Mouse (Mus musculus): ENCODE measurements at regions not wholly inside any gene's neighbourhood (a gene's known extent, or its start where the extent isn't known, plus 50 kb on each side); places are given as distances from the start of the nearest gene placed in this dataset.
A peak's percentile ranks its signal among the peaks of the same experiment; 100 is the strongest.

GRCm38 (mm10) chr4:27130108-27130507, 783.4 kb upstream of the Manea start:
- no peak for ATAC-seq (ENCODE audit: low TSS enrichment)

GRCm38 (mm10) chr4:27117978-27118377, 771.3 kb upstream of the Manea start:
- peak; percentile 82 for ATAC-seq (ENCODE audit: low TSS enrichment)

- no peak for ATAC-seq (ENCODE audit: low TSS enrichment)
Observed at GRCm38 (mm10) chr4:27117075-27117827, 770.6 kb upstream of the Manea start.

- ATAC-seq (ENCODE audit: low TSS enrichment): no peak
Observed at GRCm38 (mm10) chr4:27105436-27105835, 758.7 kb upstream of the Manea start.

GRCm38 (mm10) chr4:27096245-27096644, 749.6 kb upstream of the Manea start:
- no peak for ATAC-seq (ENCODE audit: low TSS enrichment)

- no peak for ATAC-seq (ENCODE audit: low TSS enrichment)
Observed at GRCm38 (mm10) chr4:27049971-27050370, 703.3 kb upstream of the Manea start.

GRCm38 (mm10) chr4:27049226-27049625, 702.5 kb upstream of the Manea start:
- no peak for ATAC-seq (ENCODE audit: low TSS enrichment)
